Mouse (Mus musculus) ovary, postnatal 14 days (tissue): ENCODE data around the gene Tspan18.

Experiments
- DNase-seq: peaks from one replicate; pipeline ENCODE4 v3.0.0; 2022; ENCODE audit warnings: low spot score

Gene Tspan18

DNA sequence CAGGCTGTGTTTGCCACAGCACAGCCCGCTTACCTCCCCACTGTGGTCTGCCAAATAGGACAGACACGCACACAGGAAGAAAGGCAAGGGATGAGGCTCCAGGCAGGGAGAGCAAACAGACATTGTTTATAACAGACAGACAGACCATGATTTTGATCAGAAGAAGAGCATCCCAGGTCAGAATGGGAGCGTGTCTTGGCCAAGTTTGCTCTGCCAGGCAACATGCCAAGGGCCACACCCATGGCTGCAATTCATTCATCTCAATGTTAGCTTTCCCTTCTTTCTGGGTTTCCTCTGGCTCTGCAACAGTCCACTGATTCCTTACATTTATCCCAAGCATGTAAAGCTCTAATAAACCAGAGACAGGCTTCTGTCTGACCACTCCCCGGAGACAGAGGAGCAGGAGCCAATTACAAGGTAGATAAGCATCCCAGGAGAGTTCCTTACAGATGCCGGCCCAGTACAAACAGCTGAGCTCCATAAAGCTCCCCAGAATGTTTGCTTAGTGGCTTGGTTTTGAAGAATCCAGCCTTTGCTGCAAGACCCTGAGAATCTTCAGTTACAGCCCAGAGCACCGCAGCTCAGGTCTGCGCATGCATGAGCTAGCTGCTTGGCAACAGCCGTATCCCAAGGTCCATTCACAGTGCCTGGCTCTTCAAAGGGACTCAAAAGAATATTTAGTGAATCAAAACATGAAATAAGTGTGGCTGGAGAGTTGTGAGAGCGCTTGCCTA lies 5.2 kb upstream of the Tspan18 start:
- DNase-seq: no peak

DNA sequence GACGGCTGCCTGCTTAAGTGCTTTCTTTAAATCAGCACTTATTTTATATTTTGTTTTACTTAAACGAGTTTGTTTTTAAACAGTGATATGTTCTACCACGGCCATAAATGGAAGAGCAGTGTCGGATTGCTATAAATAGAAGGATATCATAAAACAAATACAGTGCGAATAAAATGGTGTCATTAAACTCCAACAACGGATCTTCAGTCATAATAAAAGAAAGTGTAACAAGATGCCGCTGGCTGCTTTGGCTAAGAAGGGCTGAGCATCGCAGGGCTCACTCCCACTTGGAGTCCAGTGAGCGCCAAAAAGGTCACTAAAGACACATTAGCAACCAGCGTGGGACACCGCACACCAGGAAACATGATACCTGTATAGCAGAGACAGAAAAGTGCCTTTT lies 1.7 kb upstream of the Tspan18 start:
- no peak for DNase-seq

DNA sequence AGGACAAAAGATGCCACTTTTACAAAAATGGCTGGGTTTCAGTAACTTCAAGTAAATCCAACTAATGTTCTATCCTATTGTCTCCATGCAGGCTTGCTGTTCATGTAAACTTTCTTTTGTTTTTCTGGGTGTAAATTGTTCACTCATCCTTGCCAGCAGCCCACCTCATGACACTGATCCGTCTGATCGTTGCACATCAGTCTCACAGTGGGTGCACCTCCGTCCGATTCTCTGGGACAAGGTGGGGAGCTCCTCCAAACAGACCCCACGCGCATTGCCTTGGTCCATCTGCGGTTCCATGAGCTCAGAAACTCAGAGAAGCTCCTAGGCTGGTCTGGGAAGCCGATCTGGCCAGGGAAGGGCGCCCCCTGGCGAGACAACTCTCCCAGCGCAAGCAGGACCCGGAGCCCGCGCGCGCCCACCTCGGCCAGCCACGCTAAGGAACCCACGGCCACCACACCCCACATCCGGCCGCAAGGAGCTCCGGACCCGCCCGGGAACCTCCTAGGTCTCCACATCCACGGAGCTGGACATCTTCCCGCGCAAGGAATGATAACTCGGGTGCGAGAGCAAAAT lies 976 bp downstream of the Tspan18 start:
- DNase-seq: peak; percentile 83

DNA sequence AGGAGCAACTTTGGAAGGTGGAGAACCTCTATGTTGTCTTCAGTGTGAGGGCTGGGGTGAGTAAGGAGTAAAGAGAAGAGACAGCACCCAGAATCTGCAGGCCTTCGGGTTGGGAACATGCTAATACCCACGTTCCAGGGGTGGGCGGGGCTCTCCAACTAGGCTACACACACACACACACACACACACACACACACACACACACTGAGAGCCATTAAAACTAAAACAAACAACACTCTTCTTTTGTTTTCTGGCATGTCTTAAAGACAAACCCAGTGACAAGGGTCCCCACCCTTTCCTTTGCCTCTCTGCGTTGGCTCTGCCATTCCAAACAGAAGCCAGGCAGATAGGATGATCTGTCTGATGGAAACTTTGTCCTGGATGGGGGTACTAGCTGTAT lies 2.0 kb downstream of the Tspan18 start:
- no peak for DNase-seq

DNA sequence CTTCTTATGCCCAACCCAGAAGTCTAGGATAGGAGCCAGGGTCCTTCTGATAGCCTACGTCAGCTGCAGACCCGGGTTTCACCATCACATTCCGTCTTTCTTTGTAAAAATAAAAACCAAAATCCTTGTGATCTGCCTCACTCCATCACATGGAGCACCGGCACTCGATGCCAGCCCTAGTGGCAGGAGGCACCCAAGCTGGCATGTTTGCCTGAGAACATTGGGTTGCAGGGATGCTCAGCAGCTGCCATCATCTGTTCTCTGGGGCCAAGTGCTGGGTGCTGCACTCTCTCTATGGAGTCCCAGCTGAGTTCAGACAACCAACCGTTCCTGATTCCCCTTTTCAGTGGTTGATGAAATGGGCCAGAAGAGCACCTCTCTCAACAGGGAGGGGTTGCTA lies 3.2 kb downstream of the Tspan18 start:
- no peak for DNase-seq

DNA sequence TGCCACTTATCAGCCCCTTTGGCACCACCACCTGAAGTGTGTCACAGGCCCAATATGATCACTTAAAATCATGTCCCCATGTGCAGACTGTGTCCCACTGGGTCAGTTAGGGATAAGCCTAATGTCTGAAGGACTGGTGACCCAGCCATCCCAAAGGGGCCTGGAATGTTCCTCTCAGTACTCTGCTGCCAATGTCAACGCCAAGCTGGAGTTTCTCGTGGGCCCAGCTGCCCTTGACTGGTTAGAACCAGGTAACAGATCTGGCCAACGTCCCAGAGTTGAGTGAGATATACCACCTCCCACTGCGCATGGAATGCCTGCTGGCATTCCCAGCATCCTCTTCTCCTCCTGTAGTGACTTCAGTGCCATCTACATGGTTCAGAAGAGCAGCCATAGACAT lies 5.2 kb downstream of the Tspan18 start:
- no peak for DNase-seq

DNA sequence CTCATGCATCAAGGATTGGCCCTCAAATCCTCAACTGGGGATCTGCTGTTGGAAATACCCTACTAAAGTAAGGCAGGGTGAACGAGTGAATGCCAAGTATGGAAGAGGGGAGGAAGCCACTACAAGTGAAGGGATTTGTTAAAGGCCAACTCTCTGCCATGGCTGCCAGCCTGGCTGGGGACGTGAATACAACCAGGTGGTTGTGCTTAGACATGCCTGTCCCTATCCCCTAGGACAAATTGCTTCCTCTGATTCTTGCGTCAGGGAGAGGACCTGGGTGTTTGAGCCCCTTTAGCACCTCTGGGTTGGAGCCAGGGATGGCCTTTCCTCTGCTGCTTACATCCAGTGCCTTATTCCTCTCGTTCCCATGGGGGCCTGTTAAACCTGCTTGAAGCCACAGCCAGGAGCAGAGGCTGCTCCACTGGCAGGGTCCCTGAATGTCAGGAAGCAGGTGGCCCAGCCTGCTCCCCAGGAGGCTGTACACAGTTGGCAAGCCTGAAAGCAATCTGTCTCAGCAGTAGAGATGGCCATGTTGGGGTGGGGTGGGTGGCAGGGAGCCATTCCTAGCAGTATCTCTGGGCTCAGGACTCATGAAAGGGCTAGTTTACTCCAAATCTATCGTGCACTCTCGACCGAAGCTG lies 6.3 kb downstream of the Tspan18 start:
- no peak for DNase-seq

DNA sequence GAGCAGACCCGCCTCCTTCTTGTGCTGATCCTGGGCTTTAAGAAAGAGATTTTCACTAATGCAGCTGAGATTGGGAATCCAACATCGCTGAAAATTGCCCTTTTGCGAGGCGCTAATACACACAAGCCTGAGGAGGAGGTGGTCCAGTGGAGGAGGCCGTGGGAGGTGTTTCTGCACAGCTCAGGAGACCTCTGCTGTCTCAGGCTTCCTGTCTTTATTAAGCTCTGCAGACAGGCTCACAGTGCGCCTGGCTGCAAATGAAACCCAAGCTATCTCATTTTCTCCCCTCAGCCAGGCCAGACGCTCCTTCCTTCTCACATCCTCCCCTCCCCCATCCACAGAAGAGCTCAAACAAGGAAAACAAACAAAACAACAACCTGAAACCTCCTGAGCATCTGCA lies 9.6 kb downstream of the Tspan18 start:
- no peak for DNase-seq

DNA sequence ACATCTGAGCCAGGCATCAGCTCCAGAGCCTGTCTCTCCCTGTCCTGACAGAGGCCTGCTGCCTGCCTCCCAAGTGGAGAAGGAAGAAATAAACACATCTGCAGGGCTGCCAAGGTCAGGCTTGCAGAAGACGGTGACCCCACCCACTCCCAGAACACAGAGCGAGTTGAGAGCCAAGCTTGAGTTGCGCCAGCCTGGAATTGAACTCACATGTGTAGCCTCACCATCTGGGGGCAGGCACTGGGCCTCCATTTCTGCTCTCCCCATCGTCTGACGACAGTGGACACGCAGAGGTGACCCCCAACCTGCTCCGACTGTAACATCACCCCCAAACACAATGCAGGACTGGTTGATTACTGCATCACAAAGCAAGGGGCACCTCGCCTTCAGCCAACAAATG lies 12.4 kb downstream of the Tspan18 start:
- DNase-seq: no peak

DNA sequence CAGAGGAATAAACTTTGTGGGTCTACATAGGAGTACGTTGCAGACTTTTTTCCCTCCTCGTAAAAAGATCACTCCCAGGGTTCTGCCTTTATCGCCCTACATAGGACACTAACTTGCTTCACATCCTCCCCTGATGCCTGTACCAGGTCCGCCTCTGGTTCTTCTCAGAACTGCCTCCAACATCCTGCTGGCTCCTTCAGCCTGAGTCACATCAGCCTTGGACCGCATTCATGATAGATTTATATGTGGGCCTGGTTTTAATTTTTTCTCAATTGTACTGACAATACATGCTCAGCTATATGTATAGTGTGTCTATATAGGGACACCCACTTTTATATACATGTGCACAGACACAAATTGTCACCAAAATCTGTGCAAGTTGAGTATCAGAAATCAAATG lies 14.0 kb downstream of the Tspan18 start:
- no peak for DNase-seq

DNA sequence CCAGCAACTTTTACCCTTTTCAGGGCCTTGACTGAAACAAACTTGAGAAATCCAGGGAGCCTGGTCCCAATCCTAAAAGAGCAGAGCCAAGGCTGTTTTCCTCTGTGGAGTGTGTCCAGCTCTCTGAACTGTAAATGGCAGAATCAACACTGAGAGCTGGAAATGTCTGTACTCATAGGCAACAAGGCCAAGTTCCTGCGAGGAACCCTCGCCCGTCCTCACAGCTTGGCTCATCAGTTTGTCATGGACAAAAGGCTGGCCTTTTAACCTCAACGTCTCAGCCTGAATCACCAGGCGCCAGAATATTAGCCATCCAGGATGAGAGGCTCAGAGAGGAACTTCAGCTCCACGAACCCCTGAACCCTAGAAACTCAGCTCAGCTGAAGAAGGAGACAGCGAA lies 14.7 kb downstream of the Tspan18 start:
- DNase-seq: no peak

DNA sequence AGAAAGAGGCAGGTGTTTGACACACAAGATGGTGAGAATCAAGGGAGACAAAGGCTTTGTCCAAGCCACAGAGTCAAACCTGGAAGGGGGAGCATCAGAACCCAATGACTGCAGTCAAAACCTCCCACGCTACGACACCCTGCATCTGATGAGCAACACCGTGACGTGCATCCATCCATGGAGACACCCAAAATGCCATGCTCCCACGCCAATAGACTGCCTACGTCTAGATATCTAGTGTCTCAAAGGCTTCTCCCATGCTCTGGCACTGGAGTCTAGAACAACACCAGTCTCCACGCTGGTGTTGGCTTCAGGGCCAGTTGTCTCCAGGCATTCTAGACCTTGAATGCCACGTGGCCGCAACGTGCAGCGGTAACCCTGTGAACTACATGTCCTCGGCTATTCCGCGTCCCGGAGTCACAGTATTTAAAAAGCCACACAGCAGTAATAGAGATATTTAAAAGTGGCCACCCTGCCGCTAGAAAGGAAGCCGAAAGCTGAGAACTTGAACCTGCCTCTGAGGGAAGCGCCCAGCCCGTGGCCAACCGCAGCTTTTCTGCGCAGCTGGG lies 15.4 kb downstream of the Tspan18 start:
- no peak for DNase-seq

DNA sequence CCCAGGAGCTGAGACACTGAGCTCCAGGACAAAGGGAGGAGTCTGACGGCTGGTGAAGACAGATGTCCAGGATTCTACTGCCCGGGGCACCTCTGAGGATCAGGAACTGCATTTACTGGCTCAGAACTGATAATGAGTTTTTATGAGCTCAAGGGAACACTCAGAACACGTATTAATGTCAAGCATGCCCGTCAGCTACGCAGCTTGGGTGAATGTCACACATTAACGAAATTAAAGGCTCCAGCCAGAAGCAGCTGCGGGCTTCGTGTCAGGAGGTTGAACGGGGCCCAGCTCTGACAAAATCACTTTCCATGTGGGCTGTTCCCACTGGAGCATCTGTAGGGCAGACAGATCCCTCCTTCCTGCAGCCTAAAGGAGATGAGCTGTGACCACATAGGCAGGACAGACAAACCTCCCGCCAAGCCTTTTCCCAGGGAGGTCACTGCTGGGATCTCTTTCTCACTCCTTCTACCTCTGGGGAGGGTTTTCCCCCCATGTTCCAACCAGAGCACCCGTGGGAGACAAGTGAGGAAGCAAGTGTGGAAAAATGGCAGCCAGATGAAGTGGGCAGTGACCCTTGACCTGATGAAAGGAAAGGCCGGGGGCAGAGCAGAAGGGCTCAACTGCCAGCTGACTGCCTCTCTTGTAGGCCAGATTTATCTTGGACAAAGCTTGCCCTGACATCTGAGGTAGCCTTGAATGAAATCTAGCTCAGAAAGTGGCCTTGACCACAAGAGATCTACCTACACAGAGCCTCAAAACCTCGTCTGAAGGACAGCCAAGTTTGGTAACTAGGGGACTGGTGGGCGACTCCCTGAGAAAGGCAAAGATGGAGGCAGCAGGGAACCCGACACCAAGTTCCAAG lies 20.3 kb downstream of the Tspan18 start:
- DNase-seq: no peak

DNA sequence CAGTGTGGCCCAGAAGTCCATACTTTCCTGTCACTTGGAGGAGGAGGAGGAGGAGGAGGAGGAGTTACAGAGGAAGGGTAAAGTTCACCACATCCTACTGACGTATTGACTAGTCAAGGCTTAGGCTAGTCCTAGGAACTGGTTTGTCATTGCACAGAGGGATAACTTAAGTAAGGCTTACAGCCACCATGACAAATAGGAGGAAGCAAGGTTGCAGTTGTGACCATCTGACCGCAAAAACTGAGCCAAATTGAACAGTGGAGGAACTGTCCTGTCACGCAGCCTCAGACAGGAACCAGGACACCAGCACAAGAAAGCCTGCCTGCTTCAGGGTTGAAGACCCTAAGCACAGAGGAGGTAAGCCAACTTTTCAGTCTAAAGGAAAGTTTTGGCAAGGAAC lies 21.8 kb downstream of the Tspan18 start:
- no peak for DNase-seq

DNA sequence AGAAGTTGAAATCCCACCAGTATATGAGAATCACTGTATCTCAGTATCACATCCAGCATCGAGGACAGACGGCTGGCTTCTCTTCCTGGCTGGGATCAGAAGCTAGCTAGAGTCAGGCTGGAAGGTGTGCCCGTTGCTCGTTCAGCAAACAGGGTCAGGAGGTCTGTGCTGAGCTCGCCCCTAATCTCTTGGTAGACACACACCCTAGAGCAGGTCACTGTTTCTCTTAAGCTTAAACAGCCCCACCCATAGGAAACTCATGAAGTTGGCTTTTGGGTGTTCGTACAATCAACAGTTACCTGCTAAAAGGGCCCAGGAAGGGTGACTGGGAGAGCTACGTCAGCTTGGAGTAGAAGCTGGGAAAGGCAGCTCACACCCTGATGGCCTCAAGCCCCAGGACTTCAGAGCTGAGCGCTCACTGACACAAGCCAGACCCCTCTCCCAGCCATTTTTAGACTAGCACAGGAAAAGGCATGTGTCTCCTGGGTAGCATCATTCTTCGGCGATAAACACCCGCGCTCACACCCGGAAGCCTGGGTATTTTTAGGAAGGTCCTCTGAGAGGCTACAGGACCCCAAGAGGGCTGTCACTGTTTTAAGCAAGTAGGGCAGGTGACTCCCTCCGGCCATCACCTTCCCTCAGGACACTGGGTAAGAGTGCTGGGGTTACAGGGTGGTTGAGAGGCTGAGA lies 24.4 kb downstream of the Tspan18 start:
- no peak for DNase-seq

DNA sequence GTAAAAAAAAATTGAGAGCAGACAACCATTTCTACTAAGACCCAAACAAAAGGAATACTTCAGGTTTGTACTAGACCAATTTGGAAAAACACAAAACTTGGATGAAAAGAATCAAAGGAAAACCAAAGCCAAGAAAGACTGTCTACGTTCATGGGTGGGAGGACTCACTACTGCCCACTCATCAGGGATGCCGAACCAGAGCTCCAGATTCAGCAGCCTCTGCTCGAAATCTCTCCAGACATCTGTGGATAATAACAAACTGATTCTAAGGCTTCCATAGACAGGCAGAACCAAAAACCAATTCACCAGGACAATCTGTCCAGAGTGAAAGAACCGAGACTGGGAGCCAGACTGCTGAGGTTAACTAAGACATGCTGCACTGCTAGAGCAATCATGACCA lies 27.4 kb downstream of the Tspan18 start:
- no peak for DNase-seq

DNA sequence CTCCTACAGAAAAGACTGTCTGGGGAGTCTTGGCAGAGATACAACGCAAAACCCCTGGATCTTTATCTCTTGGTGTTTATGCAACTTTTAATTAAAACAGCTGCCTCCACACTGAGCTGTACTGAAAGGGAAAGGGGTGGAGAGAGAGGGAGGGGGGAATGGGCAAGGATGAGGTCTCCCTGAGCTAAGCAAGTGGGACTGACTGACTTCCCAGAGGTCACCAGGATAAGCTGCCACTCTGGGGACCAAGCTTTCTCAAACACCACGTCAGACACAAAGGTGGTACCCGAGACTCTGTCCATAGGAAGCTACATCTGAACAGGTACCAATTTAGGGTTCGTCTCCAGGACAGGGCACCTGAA lies 30.1 kb downstream of the Tspan18 start:
- no peak for DNase-seq

DNA sequence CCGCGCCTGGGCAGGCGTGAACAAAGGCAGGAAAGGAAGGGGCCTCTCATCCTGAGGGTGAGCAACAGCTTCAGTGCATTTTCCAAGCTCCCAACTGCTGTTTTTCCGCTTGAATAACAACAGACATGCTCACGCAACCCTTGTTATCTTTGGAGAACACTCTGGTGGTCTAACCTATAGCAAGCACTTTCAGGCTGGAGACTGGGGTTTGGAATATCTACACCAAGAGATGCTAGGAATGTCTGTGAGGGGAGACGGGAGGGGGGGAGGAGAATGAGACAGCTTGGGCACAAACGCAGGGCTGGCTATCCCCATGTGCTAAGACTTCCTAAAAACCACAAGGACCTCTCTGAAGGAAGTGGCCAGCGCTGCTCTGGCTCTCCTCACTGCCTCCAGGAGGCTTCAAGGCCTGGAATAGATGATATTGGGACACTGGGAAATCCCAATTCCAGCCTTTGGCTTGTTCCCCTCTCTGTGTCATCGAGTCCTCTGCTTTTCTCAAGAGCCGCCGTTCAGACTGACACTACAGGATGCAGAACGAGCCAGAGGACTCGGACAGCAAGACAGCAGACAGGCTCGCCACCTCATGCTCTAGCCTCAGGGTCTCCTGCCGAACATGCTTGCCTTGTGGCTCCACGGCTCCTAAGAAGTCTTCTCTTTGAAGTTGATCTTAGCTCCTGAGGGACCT lies 30.6 kb downstream of the Tspan18 start:
- no peak for DNase-seq

DNA sequence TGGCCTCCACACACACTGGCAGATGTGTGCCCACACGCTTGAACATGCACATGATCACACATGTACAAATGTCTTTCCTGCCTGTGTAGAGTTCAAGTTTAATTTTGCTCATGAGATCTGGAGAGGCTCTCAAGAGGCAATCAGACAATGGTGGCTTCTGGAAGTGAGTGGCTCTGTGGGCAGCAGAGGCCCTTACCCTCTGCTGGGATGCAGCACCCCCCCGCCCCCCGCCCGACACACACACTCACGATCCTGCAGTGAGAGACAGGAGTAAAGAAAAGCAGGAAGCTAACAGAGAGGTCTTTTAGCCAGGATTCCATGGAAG lies 31.1 kb downstream of the Tspan18 start:
- DNase-seq: no peak

DNA sequence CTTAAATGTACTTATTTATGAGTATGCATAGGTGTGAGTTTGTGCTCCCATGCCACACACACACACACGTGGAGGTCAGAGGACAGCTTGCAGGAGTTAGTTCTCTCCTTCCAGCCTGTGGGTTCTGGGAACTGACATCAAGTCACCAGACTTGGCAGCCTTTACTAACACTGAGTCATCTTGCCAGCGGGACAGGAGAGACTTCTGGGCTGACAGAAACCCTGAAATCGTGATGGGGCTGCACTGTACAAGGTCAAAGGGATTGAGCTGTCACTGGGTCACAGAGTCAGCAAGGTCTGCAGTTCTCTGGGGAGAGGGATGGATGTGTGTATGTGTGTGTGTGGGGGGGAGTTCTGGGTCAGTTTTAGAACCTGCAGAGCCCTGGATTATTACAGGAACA lies 36.6 kb downstream of the Tspan18 start:
- DNase-seq: no peak

DNA sequence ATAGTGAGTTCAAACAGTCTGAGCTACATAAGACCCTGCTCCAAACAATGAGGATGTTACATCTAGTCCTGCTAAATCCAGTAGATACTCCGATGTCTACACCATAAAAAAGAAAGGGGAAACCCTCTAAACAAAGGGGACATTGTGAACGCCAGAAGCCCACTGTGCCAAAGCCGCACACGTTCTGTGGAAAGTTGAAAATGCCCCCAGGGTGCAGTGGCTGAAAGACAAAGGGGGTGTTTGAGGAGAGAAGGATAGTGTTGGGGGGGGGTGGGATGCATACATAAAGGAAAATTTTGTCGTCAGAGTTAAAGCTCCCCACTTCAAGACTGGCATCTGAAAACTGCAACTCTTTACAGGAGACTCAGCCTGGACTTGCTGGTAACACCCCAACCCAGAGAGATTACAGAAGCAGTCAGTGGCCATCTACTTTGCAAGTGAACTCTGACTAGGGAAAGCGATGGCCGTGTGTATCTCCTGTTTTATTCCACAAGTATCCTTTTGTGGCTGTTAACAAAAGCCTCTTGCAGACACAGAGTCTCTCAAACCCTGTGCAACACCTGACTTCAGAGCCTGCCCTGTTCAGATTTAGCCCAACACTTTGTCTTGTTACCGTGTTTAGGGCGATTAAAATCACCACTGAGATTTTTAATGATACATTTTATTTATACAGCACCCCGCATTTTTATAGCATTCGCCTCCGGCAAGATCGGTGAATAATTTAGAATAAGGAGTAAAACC lies 42.9 kb downstream of the Tspan18 start:
- no peak for DNase-seq
